Mouse (Mus musculus) Patski (cell line): ENCODE data around the gene Tmem119. TPM values are rescaled to one million over a fixed set of nuclear protein-coding genes. Genes with fewer than 3 reads are reported as not detected.

Experiments
- ATAC-seq: fragments of 100-300 bp; one replicate; pipeline ENCODE4 v1.8.0; 2021
- CTCF ChIA-PET: fragments of 350-600 bp; sonication (Branson Sonifier 250); formaldehyde crosslinking; loops from one replicate; lab custom pipeline; 2022; ENCODE audit warnings: inconsistent platforms; lab: Charles Lee
- POLR2A ChIA-PET: fragments of 350-600 bp; sonication (Branson Sonifier 250); formaldehyde crosslinking; loops from one replicate; lab custom pipeline; 2022; ENCODE audit warnings: antibody characterized with exemption, inconsistent platforms; lab: Charles Lee
- DNase-seq: peaks from one replicate; pipeline ENCODE4 v3.0.0-alpha.2; 2011; ENCODE audit warnings: low read depth, low spot score
- H3K27me3 ChIP-seq: fragments of 371-371 bp; one replicate; pipeline ENCODE4 v1.5.1; 2021
- CTCF ChIP-seq: fragments of 100-300 bp; IDR thresholded peaks from one replicate; pipeline ENCODE4 v1.5.1; 2021
- in situ Hi-C: fragments of 300-500 bp; cut with MboI; formaldehyde crosslinking; loops from 3 replicates; pipeline ENCODE4 v1.11.1; 2018; ENCODE audit warnings: low pct_unique_long_range_greater_than_20kb, mixed read lengths
- polyA plus RNA-seq: library from polyadenylated mRNA; unstranded; gene quantifications from one replicate; pipeline ENCODE4 v1.2.3, GENCODE M21; 2021

Tmem119 gene
- polyA plus RNA-seq, 1 experiment from 2014 or later = not detected

DNA sequence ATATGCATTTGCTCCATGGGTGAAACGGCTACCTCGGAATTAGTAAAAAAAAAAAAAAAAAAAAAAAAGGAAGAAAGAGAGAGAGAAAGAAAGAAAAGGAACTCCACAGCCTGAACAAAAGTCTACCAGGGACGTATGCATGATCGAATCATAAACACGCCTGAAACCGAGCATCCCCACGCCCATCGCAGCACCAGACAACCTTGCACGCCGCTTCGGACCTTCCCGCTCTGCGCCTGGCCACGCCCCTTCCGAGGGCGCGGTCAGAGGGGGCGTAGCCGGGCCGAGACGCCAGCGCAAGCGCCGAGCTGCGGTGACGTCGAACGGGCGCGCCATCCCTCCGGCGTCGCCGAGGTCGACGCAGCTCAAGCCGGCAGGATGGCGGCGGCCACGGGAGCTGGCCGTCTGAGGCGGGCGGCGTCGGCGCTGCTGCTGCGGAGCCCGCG, 27.8 kb downstream of the Tmem119 start, which contains the start of the genes Sart3 and Iscu:
TSS of gene Sart3 (minus strand) at position 61 of the 446 bp plus-strand sequence.
TSS of gene Iscu (plus strand) at position 299 of the 446 bp plus-strand sequence.
- DNase-seq = peak; percentile 82
- no peaks in the 10 kb centered on the region for H3K27me3 ChIP-seq
- ATAC-seq = peak; percentile 61
- in situ Hi-C loops = loop anchor here (5.0 to 25.0 kb wide), 2 partner anchors 160 to 1460 kb away; no protein-coding TSS in a partner anchor
- POLR2A ChIA-PET = interaction anchor here (0.8 kb wide), 1 partner anchor 136 kb away, joined by 3 read pairs; the partner anchor contains the start of gene Coro1c
- no peak for TF ChIP-seq CTCF
- CTCF ChIA-PET = interaction anchor here (1.5 to 4.7 kb wide), 9 partner anchors 8 to 182 kb away, joined by 4 to 41 read pairs (median 6); no protein-coding TSS in a partner anchor

DNA sequence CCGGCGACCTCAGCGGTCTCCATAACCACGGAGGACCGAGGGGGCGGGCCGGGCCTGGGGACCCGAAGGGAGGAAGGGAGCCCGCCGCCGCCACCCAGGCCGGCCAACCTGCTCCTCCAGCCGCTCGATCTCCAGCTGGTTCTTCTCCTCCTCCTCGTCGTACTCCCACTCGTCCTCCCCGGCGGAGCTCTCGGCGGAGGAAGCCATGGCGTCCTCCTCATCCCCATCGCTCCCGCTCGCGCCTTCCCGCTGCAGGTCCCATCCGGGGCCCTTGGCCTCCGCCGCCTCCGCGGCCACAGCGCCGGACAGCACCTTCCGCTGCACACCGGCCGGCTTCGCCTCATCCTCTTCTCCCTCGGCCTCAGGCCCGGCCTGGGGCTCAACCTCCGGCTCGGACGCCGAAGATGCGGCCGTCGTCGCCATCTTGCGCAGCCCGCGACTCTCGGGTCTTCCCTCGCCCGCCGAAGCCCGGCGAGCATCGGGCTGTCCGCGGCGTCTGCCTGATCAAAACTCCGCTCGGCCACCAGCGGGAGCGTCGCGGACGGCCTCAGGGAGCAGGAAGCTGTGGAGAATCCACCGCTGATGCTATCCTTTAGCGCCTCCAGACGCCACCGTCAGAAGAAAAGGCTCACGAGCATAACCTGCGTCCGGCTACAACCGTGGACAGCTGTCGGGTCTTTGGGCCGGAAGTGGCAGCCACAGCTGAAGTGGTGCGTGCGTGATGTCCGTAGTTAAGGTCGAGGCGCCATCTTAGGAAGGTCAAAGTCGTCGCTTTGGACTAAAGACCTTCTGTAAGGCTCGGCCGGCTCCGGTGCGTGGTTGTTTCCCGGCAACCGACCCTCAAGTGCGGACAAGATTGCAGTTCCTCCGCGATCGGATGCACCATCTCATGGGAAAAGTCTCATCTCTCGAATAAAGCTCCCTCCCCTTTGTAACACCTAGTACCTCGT, 28.8 kb downstream of the Tmem119 start:
- ATAC-seq = peak; percentile 58
- peak; percentile 70 for DNase-seq
- ChIA-PET CTCF (no interaction called here), POLR2A (interaction anchor here (0.7 to 0.8 kb wide), 2 partner anchors 54 to 137 kb away, joined by 3 to 4 read pairs; partner anchors contain the start of gene Coro1c)
- in situ Hi-C loops = loop anchor here (5.0 to 25.0 kb wide), 2 partner anchors 161 to 1459 kb away; no protein-coding TSS in a partner anchor
- H3K27me3 ChIP-seq = no peaks in the 10 kb centered on the region
- no peak for TF ChIP-seq CTCF

DNA sequence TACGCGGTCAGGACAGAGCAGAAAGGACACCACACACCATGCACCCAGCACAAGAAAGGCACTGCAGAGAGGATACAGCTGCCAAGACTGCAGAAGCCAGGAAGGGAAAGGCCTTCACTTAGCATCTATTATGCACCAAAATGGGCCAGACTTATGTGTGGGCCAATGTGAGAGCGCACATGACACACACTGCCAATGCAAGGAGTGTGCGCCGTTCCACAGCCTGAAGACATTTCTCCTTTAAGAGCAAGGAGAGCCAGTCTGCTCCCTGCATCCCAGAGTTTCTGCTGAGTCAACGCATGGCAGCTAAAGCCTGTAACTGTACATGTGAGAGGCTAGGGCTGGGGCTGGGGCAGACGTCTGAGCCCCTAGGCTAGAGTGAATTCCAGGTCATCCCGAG, 31.5 kb downstream of the Tmem119 start:
- in situ Hi-C loops = loop anchor here (25.0 kb wide), 1 partner anchor 1457 kb away; no protein-coding TSS in a partner anchor
- ChIA-PET CTCF (no interaction called here), POLR2A (no interaction called here)
- no peak for TF ChIP-seq CTCF
- DNase-seq (no peak), ATAC-seq (no peak)
- no peaks in the 10 kb centered on the region for H3K27me3 ChIP-seq

DNA sequence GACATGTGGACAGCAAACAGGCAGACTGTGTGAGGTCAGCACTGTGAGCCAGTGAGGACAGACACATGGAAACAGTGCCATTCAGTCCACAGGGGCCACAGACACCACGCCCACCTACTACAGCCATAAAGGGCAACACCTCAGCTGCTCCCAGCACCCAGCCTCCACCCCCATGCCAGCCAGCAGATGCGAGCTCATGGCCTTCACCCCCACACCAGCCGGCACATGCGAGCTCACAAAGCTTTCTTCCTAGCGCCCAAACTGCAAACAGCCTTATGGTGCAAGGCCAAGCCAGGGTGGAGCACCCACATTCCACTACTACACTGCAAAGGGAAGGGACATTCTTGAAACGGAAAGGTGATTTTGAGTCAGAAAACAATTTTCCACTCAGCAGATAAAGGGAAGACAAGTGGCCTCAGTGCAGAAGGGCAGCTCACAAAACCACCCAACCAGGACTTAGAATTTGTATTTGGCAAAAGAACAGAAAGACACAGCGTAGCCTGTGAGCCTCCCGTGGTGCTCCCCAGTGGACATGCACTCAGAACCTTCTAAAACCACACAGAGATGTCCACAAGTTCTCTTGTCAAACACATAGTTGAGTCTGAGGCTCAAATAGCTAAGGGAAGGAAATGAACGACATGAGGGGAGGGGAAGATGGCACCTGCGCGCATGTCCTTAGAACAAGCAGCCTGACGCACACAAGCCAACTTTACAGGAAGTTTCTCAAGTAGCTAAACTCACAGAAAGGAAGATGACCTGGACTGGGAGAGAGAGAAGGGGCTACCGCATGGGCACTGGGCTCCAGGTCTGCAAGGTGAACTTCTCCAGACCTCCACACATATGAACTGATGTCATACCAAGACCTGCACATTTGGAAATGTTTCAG, 34.4 kb downstream of the Tmem119 start:
- no peak for TF ChIP-seq CTCF
- in situ Hi-C loops = loop anchor here (25.0 kb wide), 1 partner anchor 1454 kb away; no protein-coding TSS in a partner anchor
- ATAC-seq (peak; percentile 87), DNase-seq (peak; percentile 56)
- POLR2A ChIA-PET = no interaction called here
- CTCF ChIA-PET = interaction anchor here (0.9 kb wide), 1 partner anchor 11 kb away, joined by 3 read pairs; no protein-coding TSS in a partner anchor
- no peaks in the 10 kb centered on the region for H3K27me3 ChIP-seq

DNA sequence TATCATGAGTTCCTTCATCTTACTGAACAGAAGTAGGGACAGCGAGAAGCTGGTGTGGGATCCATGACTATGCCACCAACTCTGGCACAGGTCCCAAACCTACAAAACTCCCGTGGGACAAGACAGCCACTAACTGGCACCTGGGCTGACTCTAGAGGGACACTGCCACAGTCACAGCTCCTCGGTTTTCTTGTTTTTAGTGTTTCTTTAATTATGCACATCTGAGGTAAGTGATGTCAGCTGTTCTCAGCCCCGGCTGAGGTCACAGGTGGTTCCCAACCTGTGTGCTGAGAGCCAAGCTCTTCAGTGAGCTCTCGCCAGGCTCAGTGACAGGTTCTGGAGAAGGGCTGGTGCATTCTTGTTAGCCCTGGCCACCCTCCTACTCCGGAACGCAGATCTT, 35.9 kb downstream of the Tmem119 start:
- in situ Hi-C loops = loop anchor here (25.0 kb wide), 1 partner anchor 1452 kb away; no protein-coding TSS in a partner anchor
- DNase-seq (no peak), ATAC-seq (no peak)
- ChIA-PET POLR2A (no interaction called here), CTCF (interaction anchor here (0.7 to 1.2 kb wide), 3 partner anchors 9 to 15 kb away, joined by 3 to 6 read pairs (median 3); partner anchors contain the start of genes Iscu and Sart3)
- no peak for TF ChIP-seq CTCF
- H3K27me3 ChIP-seq = no peaks in the 10 kb centered on the region

DNA sequence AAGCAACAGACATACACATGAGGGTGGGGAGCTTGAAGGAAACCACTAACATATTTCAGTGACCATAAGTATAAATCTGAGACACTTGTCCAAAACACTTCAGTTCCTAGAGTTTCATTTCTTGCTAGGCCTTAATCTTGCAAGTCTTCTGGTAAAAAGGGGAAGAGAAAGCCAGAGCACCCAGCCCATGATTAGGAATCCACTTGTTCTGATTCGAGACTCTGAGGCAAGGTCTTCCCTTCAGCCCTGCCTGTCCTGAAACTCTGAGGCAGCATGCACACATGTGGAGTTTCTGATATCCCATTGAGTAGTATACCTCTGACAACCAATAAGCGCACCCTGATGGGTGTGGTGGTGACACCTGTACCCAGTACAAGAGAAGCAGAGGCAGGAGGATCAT, 38.7 kb downstream of the Tmem119 start:
- CTCF ChIA-PET = interaction anchor here (0.9 to 1.1 kb wide), 2 partner anchors 14 to 21 kb away, joined by 3 to 4 read pairs; no protein-coding TSS in a partner anchor
- H3K27me3 ChIP-seq = no peaks in the 10 kb centered on the region
- no peak for DNase-seq
- TF ChIP-seq CTCF = no peak
- in situ Hi-C loops = loop anchor here (25.0 kb wide), 1 partner anchor 1449 kb away; no protein-coding TSS in a partner anchor
- POLR2A ChIA-PET = no interaction called here
- ATAC-seq = no peak

DNA sequence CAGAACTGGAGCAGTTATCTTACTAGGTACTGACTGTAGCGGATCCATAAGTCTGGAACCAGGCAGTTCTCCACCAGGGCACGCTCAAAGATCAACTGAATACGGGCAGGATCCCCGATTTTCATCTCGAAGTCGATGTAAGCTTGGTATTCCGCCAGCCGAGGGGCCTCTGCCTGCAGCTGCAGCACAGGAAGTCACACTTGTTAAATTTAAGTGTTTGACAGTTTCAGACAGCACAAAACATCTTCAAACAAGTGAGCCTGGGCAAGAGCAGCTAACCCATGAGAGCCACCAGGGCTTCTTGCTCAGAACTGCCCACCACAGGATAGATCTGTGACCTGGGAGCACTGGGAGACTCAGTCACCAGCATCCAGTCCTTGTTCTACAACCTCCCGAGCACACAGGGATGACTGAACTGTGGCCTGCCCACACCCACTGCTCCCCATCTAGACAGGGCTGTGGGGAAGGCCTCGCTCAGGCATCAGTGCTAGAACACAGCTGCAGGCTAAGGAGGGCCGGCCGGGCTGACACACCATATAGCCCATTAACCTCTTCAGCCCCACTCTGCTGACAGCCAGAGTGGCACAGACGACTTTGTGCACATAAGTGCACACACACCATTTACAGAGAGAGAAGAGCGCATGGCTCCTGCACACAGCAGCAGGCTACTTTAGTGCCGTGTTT, 44.8 kb downstream of the Tmem119 start:
- TF ChIP-seq CTCF = no peak
- ATAC-seq = no peak

DNA sequence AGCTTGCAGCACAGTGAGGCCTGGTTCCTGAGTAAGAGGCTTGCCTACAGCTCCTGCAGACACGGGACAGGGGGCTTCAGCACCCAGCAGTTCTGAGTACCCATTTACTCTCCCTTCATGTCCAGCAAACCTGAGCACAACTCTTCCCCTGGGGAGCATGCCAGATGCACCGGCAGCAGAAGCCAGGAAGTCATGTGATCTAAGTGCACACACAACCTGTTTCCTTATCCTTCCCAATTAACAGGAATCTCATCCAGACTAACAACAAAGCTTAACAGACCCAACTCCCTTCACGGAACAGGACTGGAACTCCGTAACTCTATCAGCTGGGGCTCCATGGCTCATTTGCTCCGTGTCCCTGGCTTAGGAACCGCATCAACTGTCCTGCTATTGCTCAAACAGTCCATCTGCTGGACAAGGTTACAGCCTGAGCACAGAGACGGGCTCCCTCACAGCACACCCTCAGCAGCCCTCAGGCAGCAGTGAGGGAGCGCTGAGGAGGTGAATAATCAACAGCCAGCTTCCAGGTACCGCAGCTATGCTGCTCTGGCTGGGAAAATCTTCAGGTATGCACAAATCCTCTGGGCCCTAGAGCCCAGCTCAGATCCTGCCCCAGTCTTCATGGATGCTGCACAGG, 48.7 kb downstream of the Tmem119 start:
- ATAC-seq (no peak), DNase-seq (no peak)
- POLR2A ChIA-PET = no interaction called here
- TF ChIP-seq CTCF = no peak
- CTCF ChIA-PET = no interaction called here
- no peaks in the 10 kb centered on the region for H3K27me3 ChIP-seq
- in situ Hi-C loops = loop anchor here (25.0 kb wide), 1 partner anchor 1439 kb away; no protein-coding TSS in a partner anchor

More for the DNA sequence above, 44.8 kb downstream of the Tmem119 start:
- ChIA-PET CTCF (interaction anchor here (1.5 kb wide), 1 partner anchor 10 kb away, joined by 3 read pairs; no protein-coding TSS in a partner anchor), POLR2A (interaction anchor here (0.6 to 1.5 kb wide), 2 partner anchors 10 to 398 kb away, joined by 4 to 5 read pairs; partner anchors contain the start of gene Aym1)
- no peaks in the 10 kb centered on the region for H3K27me3 ChIP-seq
- in situ Hi-C loops = loop anchor here (25.0 kb wide), 1 partner anchor 1443 kb away; no protein-coding TSS in a partner anchor
- DNase-seq = no peak
